Mouse (Mus musculus): ENCODE measurements at regions not wholly inside any gene's neighbourhood (a gene's known extent, or its start where the extent isn't known, plus 50 kb on each side); places are given as distances from the start of the nearest gene placed in this dataset.

- Histone ChIP-seq H3K27ac (ENCODE audit: low read length) (no peak overlapping the region), H3K9ac (replicated peaks; ENCODE audit: low read depth, low read length) (no peak overlapping the region), H3K36me3 (ENCODE audit: control insufficient read depth, insufficient read depth) (no peaks in the 10 kb centered on the region), H3K9me3 (ENCODE audit: control insufficient read depth, low read length) (peaks cover 3% of the 10 kb centered on the region; the same call in 1 of the 2 replicates), H3K4me3 (replicated peaks; ENCODE audit: low read length) (no peak overlapping the region), H3K27me3 (replicated peaks; ENCODE audit: control insufficient read depth, insufficient read depth, low read length) (no peaks in the 10 kb centered on the region), H3K4me2 (ENCODE audit: low read length) (no peak overlapping the region), H3K4me1 (replicated peaks; ENCODE audit: control insufficient read depth, insufficient read depth, low read length) (no peaks in the 10 kb centered on the region)
- no peak for ATAC-seq
- 85% methylated on average over 10 of the region's 10 CpGs for WGBS
These were observed 123.6 kb upstream of the Srsf6 start for GRCm38 (mm10) chr2:162807747-162808146.

- Histone ChIP-seq H3K9me3 (ENCODE audit: control insufficient read depth, low read length) (no peaks in the 10 kb centered on the region), H3K36me3 (ENCODE audit: control insufficient read depth, insufficient read depth) (no peaks in the 10 kb centered on the region), H3K27ac (ENCODE audit: low read length) (no peak overlapping the region), H3K4me1 (replicated peaks; ENCODE audit: control insufficient read depth, insufficient read depth, low read length) (peaks cover 5% of the 10 kb centered on the region), H3K27me3 (replicated peaks; ENCODE audit: control insufficient read depth, insufficient read depth, low read length) (no peaks in the 10 kb centered on the region), H3K4me2 (ENCODE audit: low read length) (no peak overlapping the region), H3K9ac (replicated peaks; ENCODE audit: low read depth, low read length) (no peak overlapping the region), H3K4me3 (replicated peaks; ENCODE audit: low read length) (no peak overlapping the region)
- no peak for ATAC-seq
- 59% methylated on average over 4 of the region's 4 CpGs for WGBS
These were observed 134.8 kb upstream of the Srsf6 start for GRCm38 (mm10) chr2:162796528-162796927.

GRCm38 (mm10) chr2:162794285-162794684 is 133.3 kb upstream of the Ptprt start:
- no peaks in the 10 kb centered on the region for H3K36me3 ChIP-seq (ENCODE audit: control insufficient read depth, insufficient read depth)
- 82% methylated on average over 8 of the region's 8 CpGs for WGBS
- H3K27me3 ChIP-seq (replicated peaks; ENCODE audit: control insufficient read depth, insufficient read depth, low read length) = no peaks in the 10 kb centered on the region
- H3K4me2 ChIP-seq (ENCODE audit: low read length) = no peak overlapping the region
- no peak overlapping the region for H3K27ac ChIP-seq (ENCODE audit: low read length)
- peaks cover 12% of the 10 kb centered on the region for H3K4me1 ChIP-seq (replicated peaks; ENCODE audit: control insufficient read depth, insufficient read depth, low read length)
- no peak for ATAC-seq
- H3K9ac ChIP-seq (replicated peaks; ENCODE audit: low read depth, low read length) = no peak overlapping the region
- H3K9me3 ChIP-seq (ENCODE audit: control insufficient read depth, low read length) = no peaks in the 10 kb centered on the region
- H3K4me3 ChIP-seq (replicated peaks; ENCODE audit: low read length) = no peak overlapping the region

- ATAC-seq = peak; percentile 75; the same call in 1 of the 2 replicates
- no peak overlapping the region for H3K4me2 ChIP-seq (ENCODE audit: low read length)
- no peak overlapping the region for H3K27ac ChIP-seq (ENCODE audit: low read length)
- H3K9me3 ChIP-seq (ENCODE audit: control insufficient read depth, low read length) = no peaks in the 10 kb centered on the region
- H3K4me1 ChIP-seq (replicated peaks; ENCODE audit: control insufficient read depth, insufficient read depth, low read length) = peaks cover 12% of the 10 kb centered on the region
- no peak overlapping the region for H3K9ac ChIP-seq (replicated peaks; ENCODE audit: low read depth, low read length)
- 20% methylated on average over 12 of the region's 12 CpGs for WGBS
- no peak overlapping the region for H3K4me3 ChIP-seq (replicated peaks; ENCODE audit: low read length)
- H3K36me3 ChIP-seq (ENCODE audit: control insufficient read depth, insufficient read depth) = no peaks in the 10 kb centered on the region
- H3K27me3 ChIP-seq (replicated peaks; ENCODE audit: control insufficient read depth, insufficient read depth, low read length) = no peaks in the 10 kb centered on the region
These were observed 130.6 kb upstream of the Ptprt start for GRCm38 (mm10) chr2:162791374-162792098.

- no peaks in the 10 kb centered on the region for H3K9me3 ChIP-seq (ENCODE audit: control insufficient read depth, low read length)
- no peak overlapping the region for H3K27ac ChIP-seq (ENCODE audit: low read length)
- 59% methylated on average over 8 of the region's 8 CpGs for WGBS
- ATAC-seq = no peak
- no peaks in the 10 kb centered on the region for H3K27me3 ChIP-seq (replicated peaks; ENCODE audit: control insufficient read depth, insufficient read depth, low read length)
- H3K4me2 ChIP-seq (ENCODE audit: low read length) = no peak overlapping the region
- no peaks in the 10 kb centered on the region for H3K36me3 ChIP-seq (ENCODE audit: control insufficient read depth, insufficient read depth)
- no peak overlapping the region for H3K9ac ChIP-seq (replicated peaks; ENCODE audit: low read depth, low read length)
- H3K4me3 ChIP-seq (replicated peaks; ENCODE audit: low read length) = no peak overlapping the region
- no peaks in the 10 kb centered on the region for H3K4me1 ChIP-seq (replicated peaks; ENCODE audit: control insufficient read depth, insufficient read depth, low read length)
These were observed 123.3 kb upstream of the Ptprt start for GRCm38 (mm10) chr2:162784176-162784813.

- 87% methylated on average over 6 of the region's 6 CpGs for whole genome bisulfite sequencing
- ATAC-seq = no peak
- Histone ChIP-seq H3K4me2 (ENCODE audit: low read length) (no peak overlapping the region), H3K27me3 (replicated peaks; ENCODE audit: control insufficient read depth, insufficient read depth, low read length) (no peaks in the 10 kb centered on the region), H3K9me3 (ENCODE audit: control insufficient read depth, low read length) (no peaks in the 10 kb centered on the region), H3K27ac (ENCODE audit: low read length) (no peak overlapping the region), H3K4me3 (replicated peaks; ENCODE audit: low read length) (no peak overlapping the region), H3K36me3 (ENCODE audit: control insufficient read depth, insufficient read depth) (no peaks in the 10 kb centered on the region), H3K9ac (replicated peaks; ENCODE audit: low read depth, low read length) (no peak overlapping the region), H3K4me1 (replicated peaks; ENCODE audit: control insufficient read depth, insufficient read depth, low read length) (no peaks in the 10 kb centered on the region)
These were observed 120.7 kb upstream of the Ptprt start for GRCm38 (mm10) chr2:162781599-162781998.

GRCm38 (mm10) chr2:162776542-162776941 is 115.6 kb upstream of the Ptprt start:
- no peak for ATAC-seq
- Histone ChIP-seq H3K9me3 (ENCODE audit: control insufficient read depth, low read length) (no peaks in the 10 kb centered on the region), H3K9ac (replicated peaks; ENCODE audit: low read depth, low read length) (no peak overlapping the region), H3K4me3 (replicated peaks; ENCODE audit: low read length) (no peak overlapping the region), H3K4me1 (replicated peaks; ENCODE audit: control insufficient read depth, insufficient read depth, low read length) (no peaks in the 10 kb centered on the region), H3K36me3 (ENCODE audit: control insufficient read depth, insufficient read depth) (no peaks in the 10 kb centered on the region), H3K27me3 (replicated peaks; ENCODE audit: control insufficient read depth, insufficient read depth, low read length) (no peaks in the 10 kb centered on the region), H3K27ac (ENCODE audit: low read length) (no peak overlapping the region), H3K4me2 (ENCODE audit: low read length) (no peak overlapping the region)
- 83% methylated on average over 5 of the region's 5 CpGs for WGBS

- Histone ChIP-seq H3K4me2 (ENCODE audit: low read length) (no peak overlapping the region), H3K4me1 (replicated peaks; ENCODE audit: control insufficient read depth, insufficient read depth, low read length) (no peaks in the 10 kb centered on the region), H3K4me3 (replicated peaks; ENCODE audit: low read length) (no peak overlapping the region), H3K27ac (ENCODE audit: low read length) (no peak overlapping the region), H3K27me3 (replicated peaks; ENCODE audit: control insufficient read depth, insufficient read depth, low read length) (no peaks in the 10 kb centered on the region), H3K9me3 (ENCODE audit: control insufficient read depth, low read length) (no peaks in the 10 kb centered on the region), H3K36me3 (ENCODE audit: control insufficient read depth, insufficient read depth) (no peaks in the 10 kb centered on the region), H3K9ac (replicated peaks; ENCODE audit: low read depth, low read length) (no peak overlapping the region)
- no peak for ATAC-seq
- WGBS = 89% methylated on average over 5 of the region's 5 CpGs
These were observed 111.6 kb upstream of the Ptprt start for GRCm38 (mm10) chr2:162772520-162772919.

GRCm38 (mm10) chr2:162769711-162770428 is 108.9 kb upstream of the Ptprt start:
- 68% methylated on average over 6 of the region's 6 CpGs for WGBS
- Histone ChIP-seq H3K36me3 (ENCODE audit: control insufficient read depth, insufficient read depth) (no peaks in the 10 kb centered on the region), H3K27ac (ENCODE audit: low read length) (no peak overlapping the region), H3K9me3 (ENCODE audit: control insufficient read depth, low read length) (no peaks in the 10 kb centered on the region), H3K4me1 (replicated peaks; ENCODE audit: control insufficient read depth, insufficient read depth, low read length) (no peaks in the 10 kb centered on the region; the same call in 1 of the 2 replicates), H3K4me2 (ENCODE audit: low read length) (no peak overlapping the region), H3K27me3 (replicated peaks; ENCODE audit: control insufficient read depth, insufficient read depth, low read length) (no peaks in the 10 kb centered on the region), H3K4me3 (replicated peaks; ENCODE audit: low read length) (no peak overlapping the region), H3K9ac (replicated peaks; ENCODE audit: low read depth, low read length) (no peak overlapping the region)
- ATAC-seq = no peak

Data from forebrain, embryonic 16.5 days (tissue).